Mouse (Mus musculus) liver, embryonic 14.5 days (tissue): ENCODE measurements around the gene Ndufb4. TPM values are rescaled to one million over a fixed set of nuclear protein-coding genes. Genes with fewer than 3 reads are reported as not detected.

Source experiments
- ATAC-seq: fragments of 200-750 bp; cut with Nextera tagmentation; 2 replicates; pipeline ENCODE4 v1.8.0; 2017; ENCODE audit warnings: moderate number of reproducible peaks, mild to moderate bottlenecking, moderate library complexity; ENCODE audit not compliant: insufficient read depth
- DNase-seq, 3 experiments: peaks; one replicate each; pipeline ENCODE4 v3.0.0-alpha.2; 2012 to 2013; ENCODE audit warnings: low read depth in 3 of 3, low spot score in 3 of 3
- H3K27ac ChIP-seq: fragments of 300-500 bp; sonication (generic); 2 replicates; pipeline ENCODE4 v1.5.1; 2014; ENCODE audit warnings: moderate library complexity, mild to moderate bottlenecking, control low read depth, inconsistent platforms
- H3K27me3 ChIP-seq: fragments of 300-500 bp; sonication (generic); 2 replicates; pipeline ENCODE4 v1.6.1; 2014; ENCODE audit warnings: mild to moderate bottlenecking, low read length, moderate library complexity; ENCODE audit not compliant: control insufficient read depth, insufficient read depth
- H3K36me3 ChIP-seq: fragments of 300-500 bp; sonication (generic); replicated peaks from 2 replicates; pipeline ENCODE4 v1.6.1; 2014; ENCODE audit warnings: low read depth; ENCODE audit not compliant: control insufficient read depth, insufficient read depth
- H3K4me1 ChIP-seq, 2 experiments: fragments of 200-500 bp in 1 of 2; fragments of 300-500 bp in 1 of 2; sonication (generic) in 1 of 2; replicated peaks; 2 replicates each; pipeline ENCODE4 v1.6.1; 2012 to 2014; ENCODE audit warnings: antibody characterized with exemption in 1 of 2, inconsistent platforms in 1 of 2, low read length in 1 of 2; ENCODE audit not compliant: control insufficient read depth in 2 of 2, insufficient read depth in 2 of 2
- H3K4me2 ChIP-seq: fragments of 300-500 bp; sonication (generic); 2 replicates; pipeline ENCODE4 v1.6.1; 2014; ENCODE audit warnings: low read depth, mild to moderate bottlenecking, control low read depth, moderate library complexity
- H3K4me3 ChIP-seq, 2 experiments: fragments of 200-500 bp in 1 of 2; fragments of 300-500 bp in 1 of 2; sonication (generic) in 1 of 2; 2 replicates each; pipeline ENCODE4 v1.5.1; 2012 to 2014; ENCODE audit warnings: low read depth in 2 of 2, low read length in 2 of 2, mild to moderate bottlenecking in 2 of 2, control low read depth in 1 of 2, inconsistent platforms in 1 of 2, moderate library complexity in 1 of 2; ENCODE audit not compliant: insufficient read depth in 1 of 2
- H3K9ac ChIP-seq: fragments of 300-500 bp; sonication (generic); replicated peaks from 2 replicates; pipeline ENCODE4 v1.6.1; 2014; ENCODE audit warnings: mild to moderate bottlenecking, control low read depth, moderate library complexity
- H3K9me3 ChIP-seq: fragments of 300-500 bp; sonication (generic); 2 replicates; pipeline ENCODE4 v1.6.1; 2016; ENCODE audit warnings: low read length, mixed read lengths; ENCODE audit not compliant: control insufficient read depth
- CTCF ChIP-seq: IDR thresholded peaks from 2 replicates; pipeline ENCODE4 v1.5.1; 2016; ENCODE audit warnings: antibody characterized with exemption, low read depth, control low read depth
- EP300 ChIP-seq: IDR thresholded peaks from 2 replicates; pipeline ENCODE4 v1.6.1; 2016; ENCODE audit warnings: antibody characterized with exemption, low read depth
- WGBS: fragments of 180-500 bp; shearing (Covaris S2); extraction: QIAGEN DNeasy Blood & Tissue Kit; methylation state at CpG from one replicate; pipeline ENCODE4 v1.1.7; 2014; ENCODE audit not compliant: insufficient replicate concordance; 5-methylcytosine and 5-hydroxymethylcytosine counted together
- polyA plus RNA-seq, 2 experiments: library from polyadenylated mRNA; depleted of rRNA in 1 of 2; stranded (reverse) in 1 of 2; unstranded in 1 of 2; fragments of >200 nt; fragmentation: Nextera tagmentation in 1 of 2; extraction: Ambion mirVana in 1 of 2; gene quantifications; 2 replicates each; pipeline versions ENCODE4 v1.2.1 to v1.2.3; 2012 to 2014

Ndufb4 gene
- polyA plus RNA-seq, 2 experiments: 34.3 to 52.9 TPM

- DNase-seq (no peak), ATAC-seq (no peak)
- WGBS: 53% methylated on average over 12 of the region's 12 CpGs
- 0 out of 2 replicates have a peak, but pooled peaks have one; percentile 12 for TF ChIP-seq CTCF
- no peak for TF ChIP-seq EP300
- Histone ChIP-seq H3K36me3 (no peaks in the 10 kb centered on the region), H3K27ac (no peak overlapping the region), H3K27me3 (no peaks in the 10 kb centered on the region), H3K9ac (no peak overlapping the region), H3K9me3 (no peaks in the 10 kb centered on the region), H3K4me2 (no peak overlapping the region), H3K4me3 (no peak overlapping the region), H3K4me1 (peaks cover 2 to 24% of the 10 kb centered on the region in 2 experiments; a peak in 2 of 4 replicates)
Observed at GRCm38 (mm10) chr16:37690932-37691730, 36.9 kb upstream of the Ndufb4 start.

- no peak for ATAC-seq
- H3K4me2 ChIP-seq: no peak overlapping the region
- no peaks in the 10 kb centered on the region for H3K27me3 ChIP-seq
- no peak overlapping the region for H3K27ac ChIP-seq
- no peaks in the 10 kb centered on the region for H3K9me3 ChIP-seq
- no peaks in the 10 kb centered on the region for H3K36me3 ChIP-seq
- H3K4me3 ChIP-seq: no peak overlapping the region
- 64% methylated on average over 6 of the region's 6 CpGs for WGBS
- DNase-seq: no peak
- no peak overlapping the region for H3K9ac ChIP-seq
- no peak for TF ChIP-seq EP300
- TF ChIP-seq CTCF: no peak
- peaks cover 3 to 29% of the 10 kb centered on the region in 2 experiments; a peak in 3 of 4 replicates for H3K4me1 ChIP-seq
Observed at GRCm38 (mm10) chr16:37690465-37690864, 36.2 kb upstream of the Ndufb4 start.

DNA sequence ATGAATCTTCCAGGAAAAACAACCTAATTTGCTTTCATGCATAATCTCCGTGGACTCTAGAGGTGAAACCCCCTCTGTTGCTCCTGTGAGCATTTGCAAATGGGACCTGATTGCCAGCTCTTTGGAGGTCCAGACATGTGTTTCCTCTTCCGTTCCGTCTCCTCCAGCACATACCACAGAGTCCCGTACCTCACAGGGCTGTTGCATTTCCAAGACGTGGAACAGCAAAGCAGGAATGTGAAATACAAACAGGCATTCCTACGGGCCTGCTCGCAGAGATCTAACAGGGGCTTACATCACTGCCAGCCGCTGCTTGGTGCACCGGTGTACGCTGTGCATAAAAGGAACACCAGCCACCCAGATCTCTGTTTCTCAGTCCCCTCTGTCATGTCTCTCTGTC lies 35.7 kb upstream of the Ndufb4 start:
- Histone ChIP-seq H3K9ac (no peak overlapping the region), H3K4me2 (no peak overlapping the region), H3K4me3 (no peak overlapping the region), H3K27ac (no peak overlapping the region), H3K27me3 (no peaks in the 10 kb centered on the region), H3K36me3 (no peaks in the 10 kb centered on the region), H3K4me1 (peaks cover 8 to 35% of the 10 kb centered on the region in 2 experiments), H3K9me3 (no peaks in the 10 kb centered on the region)
- DNase-seq (no peak), ATAC-seq (no peak)
- 59% methylated on average over 10 of the region's 10 CpGs for WGBS
- TF ChIP-seq CTCF (no peak), EP300 (no peak)

GRCm38 (mm10) chr16:37689251-37689926 lies 35.1 kb upstream of the Ndufb4 start:
- Histone ChIP-seq H3K4me1 (peaks cover 8 to 39% of the 10 kb centered on the region in 2 experiments), H3K9me3 (no peaks in the 10 kb centered on the region), H3K27me3 (no peaks in the 10 kb centered on the region), H3K36me3 (no peaks in the 10 kb centered on the region), H3K4me3 (no peak overlapping the region), H3K4me2 (no peak overlapping the region), H3K27ac (no peak overlapping the region), H3K9ac (no peak overlapping the region)
- DNase-seq: no peak
- 53% methylated on average over 8 of the region's 8 CpGs for WGBS
- TF ChIP-seq EP300 (no peak), CTCF (no peak)
- peak; percentile 75 for ATAC-seq

GRCm38 (mm10) chr16:37688181-37688580 lies 33.9 kb upstream of the Ndufb4 start:
- DNase-seq (no peak), ATAC-seq (no peak)
- Histone ChIP-seq H3K36me3 (no peaks in the 10 kb centered on the region), H3K4me3 (no peak overlapping the region), H3K4me1 (peaks cover 8 to 39% of the 10 kb centered on the region in 2 experiments), H3K4me2 (no peak overlapping the region), H3K9ac (no peak overlapping the region), H3K9me3 (no peaks in the 10 kb centered on the region), H3K27me3 (no peaks in the 10 kb centered on the region), H3K27ac (no peak overlapping the region)
- peak; percentile 34; the same call in 1 of the 2 replicates for TF ChIP-seq CTCF
- no peak for TF ChIP-seq EP300
- WGBS: 46% methylated on average over 2 of the region's 2 CpGs
